In genomic region chr1:97976873-97977473, GRCm38 (mm10) we compare ENCODE assay signal across 8 mouse cellular contexts.
DNase-seq lines count a peak whose midpoint lies in the region; ATAC-seq lines count a peak whose summit lies in the region.

No protein-coding gene starts in this region.

- intact Hi-C loops in gastrocnemius, postnatal 36 days (cut with DNase I) = loop anchor here (5.0 kb wide), 1 partner anchor 120 kb away; the partner anchor contains the start of gene Pam

- H3K4me2 ChIP-seq in intestine, embryonic 16.5 days (ENCODE audit: low read depth, low read length) = peak overlapping the region; percentile 88
- peak overlapping the region; percentile 78 for H3K4me2 ChIP-seq in limb, embryonic 12.5 days
- peak overlapping the region; percentile 83 for H3K4me2 ChIP-seq in midbrain, embryonic 12.5 days (replicated peaks)
- peak overlapping the region; percentile 75 for H3K4me2 ChIP-seq in stomach, embryonic 15.5 days

- no peaks in the 10 kb centered on the region for H3K4me1 ChIP-seq in intestine, embryonic 16.5 days (ENCODE audit: control insufficient read depth, insufficient read depth, low read length)
- peaks cover 17% of the 10 kb centered on the region for H3K4me1 ChIP-seq in limb, embryonic 12.5 days (replicated peaks)
- H3K4me1 ChIP-seq in midbrain, embryonic 12.5 days = peaks cover 16% of the 10 kb centered on the region
- no peaks in the 10 kb centered on the region for H3K4me1 ChIP-seq in stomach, embryonic 15.5 days

- peak; percentile 62 to 78 for DNase-seq in left cerebral cortex, adult 18-20 months (ENCODE audit: low spot score in 2 of 2)
- DNase-seq in left cerebral cortex, adult 11 months (ENCODE audit: low spot score) = no peak
- peak; percentile 86 for DNase-seq in embryo, embryonic 11 days
- peak; percentile 69 for DNase-seq in gastrocnemius, postnatal 36 days

- H3K27me3 ChIP-seq in intestine, embryonic 16.5 days (replicated peaks; ENCODE audit: control insufficient read depth, insufficient read depth, low read length) = no peaks in the 10 kb centered on the region
- H3K27me3 ChIP-seq in limb, embryonic 12.5 days = no peaks in the 10 kb centered on the region
- H3K27me3 ChIP-seq in midbrain, embryonic 12.5 days = no peaks in the 10 kb centered on the region
- no peaks in the 10 kb centered on the region for H3K27me3 ChIP-seq in stomach, embryonic 15.5 days (replicated peaks)

- H3K9ac ChIP-seq in intestine, embryonic 16.5 days (ENCODE audit: low read depth, low read length) = peak overlapping the region; percentile 84
- H3K9ac ChIP-seq in limb, embryonic 12.5 days (replicated peaks) = peak overlapping the region; percentile 83
- peak overlapping the region; percentile 84 for H3K9ac ChIP-seq in midbrain, embryonic 12.5 days (replicated peaks)
- H3K9ac ChIP-seq in stomach, embryonic 15.5 days = peak overlapping the region; percentile 65

- H3K9me3 ChIP-seq in intestine, embryonic 16.5 days (ENCODE audit: control insufficient read depth, low read length) = no peaks in the 10 kb centered on the region
- H3K9me3 ChIP-seq in limb, embryonic 12.5 days = no peaks in the 10 kb centered on the region
- H3K9me3 ChIP-seq in midbrain, embryonic 12.5 days = no peaks in the 10 kb centered on the region
- H3K9me3 ChIP-seq in stomach, embryonic 15.5 days = no peaks in the 10 kb centered on the region

- ATAC-seq in intestine, embryonic 16.5 days = peak; percentile 95
- peak; percentile 83 for ATAC-seq in limb, embryonic 12.5 days (ENCODE audit: insufficient number of reproducible peaks, insufficient read depth, low FRiP score, low TSS enrichment, low read depth)
- peak; percentile 93 for ATAC-seq in midbrain, embryonic 12.5 days (ENCODE audit: low FRiP score, low read depth)
- ATAC-seq in stomach, embryonic 15.5 days (ENCODE audit: insufficient read depth, low FRiP score, low read depth) = peak; percentile 92

- no peaks in the 10 kb centered on the region for H3K36me3 ChIP-seq in intestine, embryonic 16.5 days (ENCODE audit: control insufficient read depth, insufficient read depth, low read length)
- H3K36me3 ChIP-seq in limb, embryonic 12.5 days = 0 out of 2 replicates have a peak, but pooled peaks cover 3% of the 10 kb centered on the region
- no peaks in the 10 kb centered on the region for H3K36me3 ChIP-seq in midbrain, embryonic 12.5 days
- H3K36me3 ChIP-seq in stomach, embryonic 15.5 days = no peaks in the 10 kb centered on the region

- WGBS in intestine, embryonic 16.5 days = under 1% methylated on average over 47 of the region's 47 CpGs
- WGBS in limb, embryonic 12.5 days = under 1% methylated on average over 47 of the region's 47 CpGs
- WGBS in midbrain, embryonic 12.5 days = under 1% methylated on average over 47 of the region's 47 CpGs
- under 1% methylated on average over 47 of the region's 47 CpGs for WGBS in stomach, embryonic 15.5 days

- peak overlapping the region; percentile 74 for H3K27ac ChIP-seq in intestine, embryonic 16.5 days (ENCODE audit: low read length)
- peak overlapping the region; percentile 78 for H3K27ac ChIP-seq in limb, embryonic 12.5 days
- peak overlapping the region; percentile 88 for H3K27ac ChIP-seq in midbrain, embryonic 12.5 days (replicated peaks)
- H3K27ac ChIP-seq in stomach, embryonic 15.5 days = peak overlapping the region; percentile 81

- peak overlapping the region; percentile 72 for H3K4me3 ChIP-seq in intestine, embryonic 16.5 days (ENCODE audit: low read length)
- H3K4me3 ChIP-seq in limb, embryonic 12.5 days (replicated peaks) = peak overlapping the region; percentile 73
- peak overlapping the region; percentile 77 for H3K4me3 ChIP-seq in midbrain, embryonic 12.5 days
- H3K4me3 ChIP-seq in stomach, embryonic 15.5 days (replicated peaks) = peak overlapping the region; percentile 66
